Mouse (Mus musculus) left cerebral cortex, adult 18-20 months (tissue): ENCODE results near the gene Cracr2b. TPM values are rescaled to one million over a fixed set of nuclear protein-coding genes. Genes with fewer than 3 reads are reported as not detected.
"Not testable (repeated sequence)": the region's sequence is repeated elsewhere in the genome, so short reads cannot be mapped to it uniquely, and the experiment has no call there.

Source experiments
- DNase-seq, 2 experiments: peaks; one replicate each; pipeline ENCODE4 v3.0.0; 2021 to 2022; ENCODE audit warnings: low spot score in 2 of 2, mixed read lengths in 1 of 2
- total RNA-seq, 2 experiments: library from RNA; stranded (reverse); gene quantifications; 2 replicates each; pipeline ENCODE4 v1.2.3; 2021

Cracr2b gene
- total RNA-seq, 2 experiments from 2014 or later = 3.7 to 4.5 TPM

GRCm38 (mm10) chr7:141432741-141433516, 28.0 kb upstream of the Cracr2b start:
- DNase-seq = no peak

- DNase-seq = no peak
Observed at GRCm38 (mm10) chr7:141433517-141434400, 27.1 kb upstream of the Cracr2b start.

GRCm38 (mm10) chr7:141434464-141434863, 26.4 kb upstream of the Cracr2b start:
- peak; percentile 66 to 76 for DNase-seq

- peak; percentile 63 to 70 for DNase-seq
Observed at GRCm38 (mm10) chr7:141435129-141435855, 25.6 kb upstream of the Cracr2b start.

- DNase-seq = peak in 1 of 2 experiments; percentile 3
Observed at GRCm38 (mm10) chr7:141435856-141436522, 24.9 kb upstream of the Cracr2b start.

- no peak for DNase-seq
Observed at GRCm38 (mm10) chr7:141436523-141436892, 24.4 kb upstream of the Cracr2b start.

- DNase-seq = peak; percentile 80 to 87
Observed at GRCm38 (mm10) chr7:141437178-141438120, 23.4 kb upstream of the Cracr2b start, which contains the start of gene Slc25a22. TSS of gene Slc25a22 (minus strand) at chr7:141437892.

- no peak for DNase-seq
Observed at GRCm38 (mm10) chr7:141438201-141438968, 22.5 kb upstream of the Cracr2b start.

- DNase-seq = no peak
Observed at GRCm38 (mm10) chr7:141439140-141439679, 21.7 kb upstream of the Cracr2b start.

GRCm38 (mm10) chr7:141439811-141440210, 21.1 kb upstream of the Cracr2b start:
- no peak for DNase-seq

- peak; percentile 53 to 54 for DNase-seq
Observed at GRCm38 (mm10) chr7:141440613-141441012, 20.3 kb upstream of the Cracr2b start.

GRCm38 (mm10) chr7:141441460-141441859, 19.4 kb upstream of the Cracr2b start:
- DNase-seq = no peak

- DNase-seq = no peak
Observed at GRCm38 (mm10) chr7:141442199-141442598, 18.7 kb upstream of the Cracr2b start.

- no peak for DNase-seq
Observed at GRCm38 (mm10) chr7:141443081-141443821, 17.6 kb upstream of the Cracr2b start.

GRCm38 (mm10) chr7:141443828-141444237, 17.1 kb upstream of the Cracr2b start, which contains the start of gene Pidd1:
TSS of gene Pidd1 (minus strand) at chr7:141444025.
- DNase-seq = peak in 1 of 2 experiments; percentile 42

GRCm38 (mm10) chr7:141446374-141446773, 14.5 kb upstream of the Cracr2b start:
- DNase-seq = not testable (repeated sequence)

- peak; percentile 94 to 95 for DNase-seq
Observed at GRCm38 (mm10) chr7:141447110-141447991, 13.5 kb upstream of the Cracr2b start, which contains the start of gene Rplp2. TSS of gene Rplp2 (plus strand) at chr7:141447370.
